10 mouse cellular contexts compared by ENCODE assay signal in the genomic region with DNA sequence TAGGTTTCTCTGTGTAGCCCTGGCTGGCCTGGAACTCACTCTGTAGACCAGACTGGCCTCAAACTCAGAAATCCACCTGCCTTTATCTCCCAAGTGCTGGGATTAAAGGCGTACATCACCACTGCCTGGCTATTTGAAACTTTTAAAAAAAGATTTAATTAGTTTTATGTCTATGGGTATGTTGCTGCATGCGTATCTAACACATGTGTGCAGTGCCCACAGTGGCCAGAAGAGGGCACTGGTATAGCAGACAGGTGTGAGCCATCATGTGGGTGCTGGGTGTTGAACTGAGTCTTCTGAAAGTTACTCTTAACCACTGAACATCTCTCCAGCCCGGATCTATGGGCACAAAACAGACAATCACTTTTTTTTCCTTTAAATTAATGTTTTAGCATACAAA. TPM values are rescaled to one million over a fixed set of nuclear protein-coding genes. Genes with fewer than 3 reads are reported as not detected.
DNase-seq lines count a peak whose midpoint lies in the region; ATAC-seq and TF ChIP-seq lines count a peak whose summit lies in the region.
"Had no signal": no experiment of that assay in that cellular context is flagged by ENCODE, and none has a peak within 500 bp of the region (broad histone marks: within the 10 kb centered on the region; RNA-seq: fewer than 3 reads in every experiment).

No protein-coding gene starts in this region.

- H3K9ac ChIP-seq in neural tube, embryonic 15.5 days (replicated peaks), result no peak overlapping the region
- H3K9ac ChIP-seq: limb, embryonic 15.5 days had no signal

- no peaks in the 10 kb centered on the region for H3K27me3 ChIP-seq in neural tube, embryonic 15.5 days (replicated peaks)
- H3K27me3 ChIP-seq: limb, embryonic 15.5 days had no signal

- no peaks in the 10 kb centered on the region for H3K9me3 ChIP-seq in neural tube, embryonic 15.5 days (replicated peaks)
- H3K9me3 ChIP-seq: limb, embryonic 15.5 days had no signal

- peak; percentile 64 for ATAC-seq in erythroblast, adult 5-6 weeks (replicated peaks; ENCODE audit: low FRiP score, poor library complexity, severe bottlenecking)
- no peak for ATAC-seq in neural tube, embryonic 15.5 days (ENCODE audit: low FRiP score)

- no peak overlapping the region for H3K4me3 ChIP-seq in left cerebral cortex, adult 2 months
- no peak overlapping the region for H3K4me3 ChIP-seq in neural tube, embryonic 15.5 days (replicated peaks)
- H3K4me3 ChIP-seq: erythroblast, embryonic 14.5 days; limb, embryonic 15.5 days had no signal

- H3K4me1 ChIP-seq in neural tube, embryonic 15.5 days, result peaks cover 11% of the 10 kb centered on the region; the same call in 1 of the 2 replicates

- WGBS in neural tube, embryonic 15.5 days, result 95% methylated on average over 3 of the region's 3 CpGs

- H3K4me2 ChIP-seq in neural tube, embryonic 15.5 days, result no peak overlapping the region
- H3K4me2 ChIP-seq: limb, embryonic 15.5 days had no signal

- H3K36me3 ChIP-seq in neural tube, embryonic 15.5 days, result no peaks in the 10 kb centered on the region
- H3K36me3 ChIP-seq: limb, embryonic 15.5 days had no signal

- TF ChIP-seq CTCF in left cerebral cortex, adult 2 months (IDR thresholded peaks at IDR 0.05), result peak; percentile 49

- H3K27ac ChIP-seq in left cerebral cortex, adult 2 months, result no peak overlapping the region
- H3K27ac ChIP-seq in neural tube, embryonic 15.5 days (replicated peaks), result no peak overlapping the region
- H3K27ac ChIP-seq: limb, embryonic 15.5 days had no signal

- DNase-seq in left cerebral cortex, adult 2 months (ENCODE audit: extremely low spot score in 1 of 2, low spot score in 2 of 2), result no peak
- no peak for DNase-seq in left cerebral cortex, postnatal 25 days (ENCODE audit: low spot score in 2 of 2)
- peak; percentile 24 for DNase-seq in MEL-GATA-1-ER (ENCODE audit: extremely low read depth, low read depth)
- DNase-seq in spleen, postnatal 10 days (ENCODE audit: low spot score in 2 of 2), result peak; percentile 18 to 64
- no peak for DNase-seq in layer of hippocampus, postnatal 36 days
- DNase-seq in neural tube, embryonic 10.5 days (ENCODE audit: extremely low spot score, low spot score), result no peak

- intact Hi-C loops in left cerebral cortex, adult 2 months (cut with DNase I), result no loop called here
- intact Hi-C loops in left cerebral cortex, postnatal 25 days (cut with DNase I), result no loop called here

RNA-seq across cellular contexts. Expression of a gene that starts 7.5 kb away (rescaled TPM):
- total RNA-seq in left cerebral cortex, adult 2 months (2021), result 10 to 100 TPM; 63.5 to 73.9 TPM
- total RNA-seq in left cerebral cortex, postnatal 25 days (2021), result 10 to 100 TPM; 58.9 to 67.1 TPM
- total RNA-seq in erythroblast, adult 5-6 weeks (2015; ENCODE audit: low replicate concordance), result 1.3 and 8.6 TPM in 2 replicates
- 1.5 and 5.4 TPM in 2 replicates for total RNA-seq in erythroblast, adult 5-6 weeks (2017; ENCODE audit: low replicate concordance)
- polyA plus RNA-seq in neural tube, embryonic 15.5 days (2015; fragmentation: Nextera tagmentation; extraction: Ambion mirVana), result 5.3 and 5.4 TPM in 2 replicates
- total RNA-seq in layer of hippocampus, postnatal 36 days (2021), result 10 to 100 TPM; 89.1 to 89.3 TPM

RNA-seq across cellular contexts. Expression of a gene that starts 42.3 kb away (rescaled TPM):
- total RNA-seq in left cerebral cortex, adult 2 months (2021), result 10 to 100 TPM; 43.3 to 44.5 TPM
- 10 to 100 TPM; 46.8 to 46.9 TPM for total RNA-seq in left cerebral cortex, postnatal 25 days (2021)
- total RNA-seq in erythroblast, adult 5-6 weeks (2015; ENCODE audit: low replicate concordance), result 0.38 and 0.63 TPM in 2 replicates
- total RNA-seq in erythroblast, adult 5-6 weeks (2017; ENCODE audit: low replicate concordance), result 3.3 and 5.4 TPM in 2 replicates
- polyA plus RNA-seq in neural tube, embryonic 15.5 days (2015; fragmentation: Nextera tagmentation; extraction: Ambion mirVana), result 0.40 and 0.45 TPM in 2 replicates
- 10 to 100 TPM; 41.8 to 45.7 TPM for total RNA-seq in layer of hippocampus, postnatal 36 days (2021)

Comparison
In these comparisons a context has a peak if more than half of its experiments do, and no peak if none do; other contexts are left out.
1. DNase-seq: peak in MEL-GATA-1-ER (single experiment) and spleen, postnatal 10 days (2 of 2); none in left cerebral cortex, adult 2 months (0 of 2), left cerebral cortex, postnatal 25 days (0 of 2), layer of hippocampus, postnatal 36 days (0 of 2) and neural tube, embryonic 10.5 days (single experiment).
2. RNA of a gene that starts 7.5 kb away (total RNA-seq): 89.1 to 89.3 TPM in layer of hippocampus, postnatal 36 days, 63.5 to 73.9 TPM in left cerebral cortex, adult 2 months and 58.9 to 67.1 TPM in left cerebral cortex, postnatal 25 days; 1.3 to 8.6 TPM in erythroblast, adult 5-6 weeks; every median in the first group is over 4 times any median in the second.
3. RNA of a gene that starts 42.3 kb away (total RNA-seq): 46.8 to 46.9 TPM in left cerebral cortex, postnatal 25 days, 41.8 to 45.7 TPM in layer of hippocampus, postnatal 36 days and 43.3 to 44.5 TPM in left cerebral cortex, adult 2 months; 0.38 to 5.4 TPM in erythroblast, adult 5-6 weeks; every median in the first group is over 4 times any median in the second.